Mouse (Mus musculus): ENCODE measurements around the gene Spem1.

DNA sequence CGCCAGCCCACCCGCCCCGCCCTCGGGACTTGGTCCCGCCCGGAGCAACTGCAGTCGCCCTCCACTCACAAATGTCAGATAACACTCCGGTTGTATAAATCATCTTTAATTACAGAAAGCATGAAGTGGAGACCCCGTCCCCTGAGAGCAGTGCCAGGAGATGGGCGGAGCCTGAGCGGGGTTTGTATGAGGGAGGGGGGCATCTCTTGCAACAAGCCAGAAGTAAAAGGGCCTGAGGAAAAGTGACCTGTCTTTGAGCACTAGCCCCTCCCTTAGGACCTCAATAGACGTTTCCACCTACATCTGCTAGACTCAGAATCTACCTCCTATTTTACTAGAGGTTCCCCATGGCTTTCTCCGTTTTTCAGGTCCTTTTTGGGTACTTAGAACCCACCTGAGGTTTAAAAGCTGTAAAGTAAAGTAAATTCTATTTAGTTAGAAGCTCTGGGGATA, 26.0 kb downstream of the Spem1 start:
- TF ChIP-seq CTCF (IDR thresholded peaks at IDR 0.05; ENCODE audit: low read depth) (no peak), EP300 (IDR thresholded peaks at IDR 0.05; ENCODE audit: low read depth) (no peak)
